Mouse (Mus musculus): ENCODE results near the gene Cacna2d1.

- TF ChIP-seq CTCF (IDR thresholded peaks at IDR 0.05; ENCODE audit: low read depth) (no peak), EP300 (IDR thresholded peaks at IDR 0.05; ENCODE audit: low read depth) (no peak)
These were observed 62.7 kb downstream of the Cacna2d1 start for GRCm38 (mm10) chr5:15997190-15997589.
